Mouse (Mus musculus) forebrain, embryonic 11.5 days (tissue): ENCODE data around the gene Trak2. TPM values are rescaled to one million over a fixed set of nuclear protein-coding genes. Genes with fewer than 3 reads are reported as not detected.

Experiments
- ATAC-seq: fragments of 200-750 bp; cut with Nextera tagmentation; replicated peaks from 2 replicates; pipeline ENCODE4 v1.8.0; 2017; ENCODE audit warnings: moderate TSS enrichment; ENCODE audit not compliant: low FRiP score
- DNase-seq: peaks from one replicate; pipeline ENCODE4 v3.0.0-alpha.2; 2017; ENCODE audit warnings: low spot score
- H3K27ac ChIP-seq: fragments of 300-500 bp; sonication (generic); 2 replicates; pipeline ENCODE4 v1.5.1; 2014; ENCODE audit warnings: low read depth, low read length
- H3K27me3 ChIP-seq: fragments of 300-500 bp; sonication (generic); 2 replicates; pipeline ENCODE4 v1.6.1; 2014; ENCODE audit warnings: mild to moderate bottlenecking, low read length, mixed read lengths; ENCODE audit not compliant: control insufficient read depth, insufficient read depth
- H3K36me3 ChIP-seq: fragments of 300-500 bp; sonication (generic); 2 replicates; pipeline ENCODE4 v1.6.1; 2014; ENCODE audit warnings: mild to moderate bottlenecking, low read length, moderate library complexity, mixed read lengths; ENCODE audit not compliant: control insufficient read depth, insufficient read depth
- H3K4me1 ChIP-seq: fragments of 300-500 bp; sonication (generic); replicated peaks from 2 replicates; pipeline ENCODE4 v1.6.1; 2014; ENCODE audit warnings: low read length, mixed read lengths; ENCODE audit not compliant: control insufficient read depth, insufficient read depth
- H3K4me2 ChIP-seq: fragments of 300-500 bp; sonication (generic); 2 replicates; pipeline ENCODE4 v1.6.1; 2014; ENCODE audit warnings: low read depth, mild to moderate bottlenecking, low read length, moderate library complexity, mixed read lengths; ENCODE audit not compliant: severe bottlenecking
- H3K4me3 ChIP-seq: fragments of 300-500 bp; sonication (generic); 2 replicates; pipeline ENCODE4 v1.5.1; 2014; ENCODE audit warnings: low read depth, low read length
- H3K9ac ChIP-seq: fragments of 300-500 bp; sonication (generic); 2 replicates; pipeline ENCODE4 v1.6.1; 2014; ENCODE audit warnings: low read length
- H3K9me3 ChIP-seq: fragments of 300-500 bp; sonication (generic); 2 replicates; pipeline ENCODE4 v1.6.1; 2016; ENCODE audit warnings: low read length, mixed read lengths; ENCODE audit not compliant: control insufficient read depth
- WGBS: fragments of 180-500 bp; shearing (Covaris S2); extraction: QIAGEN DNeasy Blood & Tissue Kit; methylation state at CpG from one replicate; pipeline ENCODE4 v1.1.7; 2014; 5-methylcytosine and 5-hydroxymethylcytosine counted together
- polyA plus RNA-seq: library from polyadenylated mRNA; unstranded; fragments of >200 nt; fragmentation: Nextera tagmentation; extraction: Ambion mirVana; gene quantifications from 2 replicates; pipeline ENCODE4 v1.2.1, GENCODE M21; 2014

Gene Trak2
- polyA plus RNA-seq, 1 experiment from 2014 or later, result 12.0 TPM

DNA sequence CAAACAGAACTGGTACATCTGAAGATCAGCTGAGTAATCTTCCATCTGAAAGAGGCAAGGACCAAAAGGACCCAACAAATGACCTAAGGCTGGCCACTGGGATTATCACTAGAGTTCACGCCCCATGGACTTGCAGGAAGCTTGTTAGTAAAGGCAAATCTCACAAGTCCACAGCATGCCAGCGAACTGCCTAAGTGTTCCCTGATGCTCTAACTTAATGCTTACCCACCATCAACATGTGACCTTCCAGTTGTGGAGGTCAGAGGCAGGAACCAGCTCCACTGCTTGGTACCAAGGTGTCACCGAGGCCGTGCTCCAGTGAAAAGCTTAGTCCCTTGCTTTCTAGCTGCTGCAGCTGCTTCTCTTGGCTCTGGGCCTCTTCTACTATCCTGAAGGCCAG is 21.4 kb downstream of the Trak2 start:
- no peak for DNase-seq
- 66% methylated on average over 4 of the region's 4 CpGs for WGBS
- no peaks in the 10 kb centered on the region for H3K27me3 ChIP-seq
- no peaks in the 10 kb centered on the region for H3K4me1 ChIP-seq
- no peak for ATAC-seq
- H3K4me3 ChIP-seq, result no peak overlapping the region
- H3K9ac ChIP-seq, result no peak overlapping the region
- no peaks in the 10 kb centered on the region for H3K36me3 ChIP-seq
- no peak overlapping the region for H3K4me2 ChIP-seq
- no peaks in the 10 kb centered on the region for H3K9me3 ChIP-seq
- no peak overlapping the region for H3K27ac ChIP-seq

- DNase-seq (peak; percentile 60), ATAC-seq (no peak)
- Histone ChIP-seq H3K4me1 (no peaks in the 10 kb centered on the region), H3K4me2 (no peak overlapping the region), H3K9ac (no peak overlapping the region; the same call in 1 of the 2 replicates), H3K36me3 (no peaks in the 10 kb centered on the region), H3K4me3 (no peak overlapping the region), H3K27me3 (no peaks in the 10 kb centered on the region), H3K27ac (no peak overlapping the region), H3K9me3 (no peaks in the 10 kb centered on the region)
- 38% methylated on average over 8 of the region's 8 CpGs for WGBS
Observed at GRCm38 (mm10) chr1:58950899-58951648, 22.2 kb downstream of the Trak2 start.

GRCm38 (mm10) chr1:58949561-58950106 is 23.6 kb downstream of the Trak2 start:
- H3K27me3 ChIP-seq, result no peaks in the 10 kb centered on the region
- H3K9me3 ChIP-seq, result no peaks in the 10 kb centered on the region
- no peak for ATAC-seq
- no peak overlapping the region for H3K27ac ChIP-seq
- WGBS, result 89% methylated on average over 6 of the region's 6 CpGs
- H3K9ac ChIP-seq, result no peak overlapping the region
- H3K4me2 ChIP-seq, result no peak overlapping the region
- no peaks in the 10 kb centered on the region for H3K4me1 ChIP-seq
- no peak overlapping the region for H3K4me3 ChIP-seq
- no peak for DNase-seq
- H3K36me3 ChIP-seq, result no peaks in the 10 kb centered on the region; the same call in 1 of the 2 replicates

- DNase-seq (no peak), ATAC-seq (no peak)
- Histone ChIP-seq H3K9ac (no peak overlapping the region), H3K27ac (no peak overlapping the region), H3K4me1 (no peaks in the 10 kb centered on the region), H3K9me3 (no peaks in the 10 kb centered on the region), H3K4me2 (no peak overlapping the region), H3K4me3 (no peak overlapping the region), H3K27me3 (no peaks in the 10 kb centered on the region), H3K36me3 (no peaks in the 10 kb centered on the region; the same call in 1 of the 2 replicates)
- WGBS, result 93% methylated on average over 9 of the region's 9 CpGs
Observed at GRCm38 (mm10) chr1:58946718-58947117, 26.5 kb downstream of the Trak2 start.

GRCm38 (mm10) chr1:58945960-58946670 is 27.1 kb downstream of the Trak2 start:
- DNase-seq, result no peak
- Histone ChIP-seq H3K4me2 (no peak overlapping the region), H3K4me1 (no peaks in the 10 kb centered on the region), H3K27me3 (no peaks in the 10 kb centered on the region), H3K27ac (no peak overlapping the region), H3K36me3 (no peaks in the 10 kb centered on the region; the same call in 1 of the 2 replicates), H3K9me3 (no peaks in the 10 kb centered on the region), H3K4me3 (no peak overlapping the region), H3K9ac (no peak overlapping the region)
- no peak for ATAC-seq
- WGBS, result 92% methylated on average over 7 of the region's 7 CpGs

DNA sequence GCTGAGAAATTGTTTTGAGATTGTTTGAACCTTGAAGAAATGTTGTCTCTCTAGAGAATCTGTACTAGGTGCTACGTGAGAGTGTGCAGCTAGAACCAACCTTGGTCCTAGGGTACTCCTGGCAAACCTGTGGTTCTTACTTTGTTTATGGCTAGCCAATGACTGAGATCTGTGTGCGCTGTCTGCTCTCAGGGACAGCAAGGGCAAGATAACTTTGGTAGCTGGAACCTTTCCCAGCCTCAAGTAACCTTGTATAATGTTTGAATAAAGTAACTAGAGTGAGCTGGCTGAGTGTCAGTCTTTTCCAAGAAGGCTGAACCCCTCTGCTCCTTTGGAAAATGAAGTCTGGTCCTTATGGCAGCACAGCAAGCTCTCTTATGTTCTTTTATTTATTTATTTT is 27.7 kb downstream of the Trak2 start:
- ATAC-seq (no peak), DNase-seq (no peak)
- Histone ChIP-seq H3K36me3 (no peaks in the 10 kb centered on the region; the same call in 1 of the 2 replicates), H3K4me1 (no peaks in the 10 kb centered on the region), H3K4me3 (no peak overlapping the region), H3K4me2 (no peak overlapping the region), H3K9ac (no peak overlapping the region), H3K9me3 (no peaks in the 10 kb centered on the region), H3K27me3 (no peaks in the 10 kb centered on the region), H3K27ac (no peak overlapping the region)
- WGBS, result 95% methylated on average over 2 of the region's 2 CpGs

DNA sequence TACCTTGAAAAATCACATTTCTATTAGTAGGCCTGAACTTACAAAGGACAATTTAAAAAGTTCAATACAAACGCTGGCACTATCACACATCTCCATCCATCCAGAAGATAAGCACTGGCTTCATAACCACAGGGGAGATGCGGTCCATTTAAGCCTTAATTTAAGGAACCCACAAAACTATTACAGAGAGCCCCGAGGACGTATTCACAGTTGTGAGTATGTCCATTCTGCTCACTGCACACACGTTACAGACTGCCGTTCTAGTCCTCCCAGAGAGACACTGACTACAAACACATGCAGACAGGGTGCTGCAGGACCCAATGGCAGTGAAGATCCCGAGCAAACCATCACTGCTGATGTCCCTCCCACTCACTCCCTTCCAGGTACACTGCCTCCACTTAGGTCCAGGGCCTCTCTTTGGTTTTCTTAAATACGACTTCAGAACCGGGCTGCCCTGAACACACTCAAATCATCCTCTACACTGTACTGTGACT is 35.6 kb downstream of the Trak2 start:
- H3K27ac ChIP-seq, result no peak overlapping the region
- H3K9ac ChIP-seq, result no peak overlapping the region
- H3K4me1 ChIP-seq, result no peaks in the 10 kb centered on the region
- H3K27me3 ChIP-seq, result no peaks in the 10 kb centered on the region
- DNase-seq, result no peak
- H3K4me3 ChIP-seq, result no peak overlapping the region
- WGBS, result 96% methylated on average over 9 of the region's 9 CpGs
- no peak overlapping the region for H3K4me2 ChIP-seq
- H3K9me3 ChIP-seq, result no peaks in the 10 kb centered on the region
- no peaks in the 10 kb centered on the region for H3K36me3 ChIP-seq
- no peak for ATAC-seq

DNA sequence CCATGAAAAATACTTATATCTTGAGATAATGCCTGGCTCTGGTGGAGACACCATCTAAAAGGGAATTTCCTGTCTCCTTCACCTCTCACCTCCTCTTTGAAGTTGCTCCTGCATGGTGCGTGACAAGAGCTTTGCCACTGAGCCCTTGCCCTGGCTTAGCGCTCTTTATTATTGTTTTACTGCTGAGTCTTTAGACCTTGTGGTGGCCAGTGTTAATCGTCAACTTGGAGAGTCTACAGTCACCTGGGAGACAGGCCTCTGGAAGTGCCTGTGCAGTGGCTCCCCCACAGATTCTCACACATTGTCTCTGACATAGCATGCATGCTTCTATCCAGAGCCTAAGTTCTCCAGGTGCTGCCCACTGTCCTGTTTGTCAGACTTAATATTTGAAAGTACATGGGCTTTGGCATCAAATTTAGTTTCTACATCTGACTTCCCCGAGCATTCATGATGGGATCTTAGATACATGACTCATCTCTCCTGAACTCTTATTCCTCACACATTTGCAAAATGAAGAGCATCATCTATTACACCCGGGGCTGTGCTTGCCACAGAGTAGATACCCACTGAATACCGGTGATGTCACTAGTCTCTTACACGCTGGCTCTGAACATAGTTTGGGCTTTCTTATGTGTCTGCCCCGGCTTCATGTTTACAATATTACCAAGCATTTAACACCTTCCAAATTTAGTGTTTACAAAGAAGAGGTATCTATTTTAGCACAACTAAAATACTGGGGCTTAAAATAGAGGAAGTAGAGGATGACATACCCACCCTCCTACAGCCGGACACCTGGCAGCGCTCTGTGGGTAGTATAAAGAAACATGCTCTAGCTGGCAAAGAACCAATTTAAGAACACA is 36.3 kb downstream of the Trak2 start:
- DNase-seq (no peak), ATAC-seq (no peak)
- Histone ChIP-seq H3K4me1 (no peaks in the 10 kb centered on the region), H3K4me3 (no peak overlapping the region), H3K36me3 (no peaks in the 10 kb centered on the region), H3K27me3 (no peaks in the 10 kb centered on the region), H3K9ac (no peak overlapping the region), H3K9me3 (no peaks in the 10 kb centered on the region), H3K4me2 (no peak overlapping the region), H3K27ac (no peak overlapping the region)
- 94% methylated on average over 10 of the region's 10 CpGs for WGBS
